Mouse (Mus musculus) liver, embryonic 14.5 days (tissue): ENCODE measurements around the gene Mtrex. TPM values are rescaled to one million over a fixed set of nuclear protein-coding genes. Genes with fewer than 3 reads are reported as not detected.

Experiments used
- ATAC-seq: fragments of 200-750 bp; cut with Nextera tagmentation; 2 replicates; pipeline ENCODE4 v1.8.0; 2017; ENCODE audit warnings: moderate number of reproducible peaks, mild to moderate bottlenecking, moderate library complexity; ENCODE audit not compliant: insufficient read depth
- DNase-seq, 3 experiments: peaks; one replicate each; pipeline ENCODE4 v3.0.0-alpha.2; 2012 to 2013; ENCODE audit warnings: low read depth in 3 of 3, low spot score in 3 of 3
- H3K27ac ChIP-seq: fragments of 300-500 bp; sonication (generic); 2 replicates; pipeline ENCODE4 v1.5.1; 2014; ENCODE audit warnings: moderate library complexity, mild to moderate bottlenecking, control low read depth, inconsistent platforms
- H3K27me3 ChIP-seq: fragments of 300-500 bp; sonication (generic); 2 replicates; pipeline ENCODE4 v1.6.1; 2014; ENCODE audit warnings: mild to moderate bottlenecking, low read length, moderate library complexity; ENCODE audit not compliant: control insufficient read depth, insufficient read depth
- H3K36me3 ChIP-seq: fragments of 300-500 bp; sonication (generic); replicated peaks from 2 replicates; pipeline ENCODE4 v1.6.1; 2014; ENCODE audit warnings: low read depth; ENCODE audit not compliant: control insufficient read depth, insufficient read depth
- H3K4me1 ChIP-seq, 2 experiments: fragments of 200-500 bp in 1 of 2; fragments of 300-500 bp in 1 of 2; sonication (generic) in 1 of 2; replicated peaks; 2 replicates each; pipeline ENCODE4 v1.6.1; 2012 to 2014; ENCODE audit warnings: antibody characterized with exemption in 1 of 2, inconsistent platforms in 1 of 2, low read length in 1 of 2; ENCODE audit not compliant: control insufficient read depth in 2 of 2, insufficient read depth in 2 of 2
- H3K4me2 ChIP-seq: fragments of 300-500 bp; sonication (generic); 2 replicates; pipeline ENCODE4 v1.6.1; 2014; ENCODE audit warnings: low read depth, mild to moderate bottlenecking, control low read depth, moderate library complexity
- H3K4me3 ChIP-seq, 2 experiments: fragments of 200-500 bp in 1 of 2; fragments of 300-500 bp in 1 of 2; sonication (generic) in 1 of 2; 2 replicates each; pipeline ENCODE4 v1.5.1; 2012 to 2014; ENCODE audit warnings: low read depth in 2 of 2, low read length in 2 of 2, mild to moderate bottlenecking in 2 of 2, control low read depth in 1 of 2, inconsistent platforms in 1 of 2, moderate library complexity in 1 of 2; ENCODE audit not compliant: insufficient read depth in 1 of 2
- H3K9ac ChIP-seq: fragments of 300-500 bp; sonication (generic); replicated peaks from 2 replicates; pipeline ENCODE4 v1.6.1; 2014; ENCODE audit warnings: mild to moderate bottlenecking, control low read depth, moderate library complexity
- H3K9me3 ChIP-seq: fragments of 300-500 bp; sonication (generic); 2 replicates; pipeline ENCODE4 v1.6.1; 2016; ENCODE audit warnings: low read length, mixed read lengths; ENCODE audit not compliant: control insufficient read depth
- CTCF ChIP-seq: IDR thresholded peaks from 2 replicates; pipeline ENCODE4 v1.5.1; 2016; ENCODE audit warnings: antibody characterized with exemption, low read depth, control low read depth
- EP300 ChIP-seq: IDR thresholded peaks from 2 replicates; pipeline ENCODE4 v1.6.1; 2016; ENCODE audit warnings: antibody characterized with exemption, low read depth
- WGBS: fragments of 180-500 bp; shearing (Covaris S2); extraction: QIAGEN DNeasy Blood & Tissue Kit; methylation state at CpG from one replicate; pipeline ENCODE4 v1.1.7; 2014; ENCODE audit not compliant: insufficient replicate concordance; 5-methylcytosine and 5-hydroxymethylcytosine counted together
- polyA plus RNA-seq, 2 experiments: library from polyadenylated mRNA; depleted of rRNA in 1 of 2; stranded (reverse) in 1 of 2; unstranded in 1 of 2; fragments of >200 nt; fragmentation: Nextera tagmentation in 1 of 2; extraction: Ambion mirVana in 1 of 2; gene quantifications; 2 replicates each; pipeline versions ENCODE4 v1.2.1 to v1.2.3; 2012 to 2014

The Mtrex gene
- polyA plus RNA-seq, 2 experiments = 18.6 to 37.7 TPM

DNA sequence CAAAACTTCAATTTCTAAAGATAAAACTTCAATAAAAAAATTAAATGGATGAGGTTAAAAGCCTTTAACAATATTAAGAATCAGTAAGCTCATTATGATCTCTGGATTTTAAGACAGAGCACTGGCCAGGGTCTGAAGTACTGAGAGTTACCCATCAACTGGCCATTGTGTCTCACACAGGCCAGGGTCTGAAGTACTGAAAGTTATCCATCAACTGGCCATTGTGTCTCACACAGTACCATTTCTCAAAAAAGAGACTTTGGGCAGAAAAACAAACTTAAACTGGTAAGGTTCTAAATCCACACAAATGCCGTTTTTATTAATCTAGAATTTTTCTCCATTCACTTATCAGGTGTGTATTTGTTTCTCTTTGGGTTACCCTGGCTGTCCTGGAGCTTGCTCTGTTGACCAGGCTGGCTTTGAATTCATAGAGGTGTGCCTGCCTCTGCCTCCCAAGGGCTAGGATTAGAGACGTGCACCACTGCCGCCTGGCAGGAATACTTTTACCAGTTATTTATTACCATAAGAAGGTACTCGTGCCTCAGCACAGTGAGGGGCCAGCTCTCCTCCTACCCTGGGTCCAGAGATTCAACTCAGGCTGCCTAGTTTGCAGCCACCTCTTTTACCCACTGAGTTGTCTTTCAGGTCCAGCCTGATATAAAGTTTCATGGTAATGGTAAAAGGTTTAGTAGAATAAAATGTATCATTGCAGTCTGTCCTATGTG is 7.9 kb downstream of the Mtrex start:
- Histone ChIP-seq H3K4me3 (no peak overlapping the region), H3K4me2 (no peak overlapping the region), H3K9ac (no peak overlapping the region), H3K9me3 (no peaks in the 10 kb centered on the region), H3K36me3 (peaks cover 23% of the 10 kb centered on the region), H3K27me3 (no peaks in the 10 kb centered on the region), H3K27ac (no peak overlapping the region), H3K4me1 (no peaks in the 10 kb centered on the region)
- 79% methylated on average over 4 of the region's 4 CpGs for WGBS
- DNase-seq = no peak
- TF ChIP-seq CTCF = no peak
- TF ChIP-seq EP300 = no peak
- ATAC-seq = no peak

DNA sequence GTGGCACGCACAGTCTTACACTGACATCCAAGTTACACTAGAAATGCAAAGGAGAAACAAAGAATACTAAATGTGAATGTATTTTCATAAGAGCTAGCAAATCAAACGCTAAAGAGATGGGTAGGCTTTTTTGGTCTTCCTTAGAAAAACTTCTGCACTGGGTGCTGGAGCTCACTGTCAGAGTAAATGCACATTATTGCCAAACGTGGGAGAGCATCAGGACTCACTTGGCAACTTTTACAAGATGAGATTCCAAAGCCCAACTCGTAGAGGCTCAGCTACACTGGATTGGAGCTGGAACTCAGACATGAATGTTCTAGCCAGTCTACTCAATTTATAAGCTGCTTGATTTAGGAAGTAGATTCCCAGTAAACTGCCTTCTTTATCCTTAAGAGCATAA is 16.8 kb downstream of the Mtrex start:
- Histone ChIP-seq H3K4me2 (no peak overlapping the region), H3K4me1 (no peaks in the 10 kb centered on the region), H3K36me3 (peaks cover 38% of the 10 kb centered on the region), H3K9ac (no peak overlapping the region), H3K27me3 (no peaks in the 10 kb centered on the region), H3K4me3 (no peak overlapping the region), H3K27ac (no peak overlapping the region), H3K9me3 (no peaks in the 10 kb centered on the region)
- 83% methylated on average over 4 of the region's 4 CpGs for WGBS
- TF ChIP-seq EP300 (no peak), CTCF (no peak)
- DNase-seq (no peak), ATAC-seq (no peak)

DNA sequence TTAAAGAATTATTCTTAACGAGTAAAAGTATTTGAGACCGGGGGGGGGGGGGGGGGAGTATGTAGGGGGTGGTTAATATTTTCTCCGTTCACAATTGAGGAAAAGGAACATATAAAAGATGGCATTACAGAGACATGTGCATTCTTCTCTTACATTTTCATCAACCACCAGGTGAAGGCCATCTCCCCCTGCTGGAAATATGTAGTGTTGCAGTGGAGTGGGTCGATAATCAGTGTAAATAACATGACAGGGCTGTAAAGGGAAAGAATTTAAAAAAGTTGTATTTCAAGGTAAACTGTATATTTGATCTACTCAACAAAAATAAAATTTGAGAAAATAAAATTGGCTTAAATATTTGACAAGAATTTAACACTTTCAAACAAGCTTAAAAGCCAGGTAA is 17.5 kb downstream of the Mtrex start:
- Histone ChIP-seq H3K36me3 (peaks cover 43% of the 10 kb centered on the region), H3K27ac (no peak overlapping the region)

DNA sequence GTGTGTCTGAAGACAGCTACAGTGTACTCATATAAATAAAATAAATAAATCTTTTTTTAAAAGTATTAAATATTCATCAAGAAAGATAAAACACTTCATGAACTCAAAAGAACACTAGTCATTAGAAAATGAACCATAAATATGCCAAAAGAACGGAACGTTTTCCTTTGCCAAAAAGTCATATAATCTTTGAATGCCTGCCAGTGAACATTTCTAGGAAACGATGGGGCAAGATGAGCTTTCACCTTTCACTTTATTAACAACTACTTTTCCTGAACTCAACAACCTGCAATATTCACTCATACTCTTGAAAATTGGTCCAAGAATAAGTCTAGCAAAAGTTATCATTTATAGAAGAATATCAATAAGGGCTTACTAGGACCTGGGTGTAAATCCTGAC is 25.0 kb downstream of the Mtrex start:
- Histone ChIP-seq H3K9ac (no peak overlapping the region), H3K9me3 (no peaks in the 10 kb centered on the region), H3K4me1 (no peaks in the 10 kb centered on the region), H3K36me3 (peaks cover 59% of the 10 kb centered on the region), H3K4me3 (no peak overlapping the region), H3K27ac (no peak overlapping the region), H3K27me3 (no peaks in the 10 kb centered on the region), H3K4me2 (no peak overlapping the region)
- DNase-seq = no peak
- 85% methylated on average over 3 of the region's 3 CpGs for WGBS
- TF ChIP-seq CTCF (no peak), EP300 (no peak)
- no peak for ATAC-seq

More for the DNA sequence above, 17.5 kb downstream of the Mtrex start:
- no peaks in the 10 kb centered on the region for H3K9me3 ChIP-seq
- H3K4me3 ChIP-seq = no peak overlapping the region
- H3K9ac ChIP-seq = no peak overlapping the region
- no peak overlapping the region for H3K4me2 ChIP-seq
- 54% methylated on average over 4 of the region's 4 CpGs for WGBS
- TF ChIP-seq EP300 (no peak), CTCF (peak; percentile 81)
- ATAC-seq = no peak
- no peaks in the 10 kb centered on the region for H3K27me3 ChIP-seq
- peak in 1 of 3 experiments; percentile 36 for DNase-seq
- H3K4me1 ChIP-seq = no peaks in the 10 kb centered on the region

- no peak overlapping the region for H3K4me2 ChIP-seq
- no peaks in the 10 kb centered on the region for H3K27me3 ChIP-seq
- no peak overlapping the region for H3K27ac ChIP-seq
- peaks cover 64% of the 10 kb centered on the region for H3K36me3 ChIP-seq
- DNase-seq (no peak), ATAC-seq (no peak)
- TF ChIP-seq EP300 (no peak), CTCF (no peak)
- H3K4me3 ChIP-seq = no peak overlapping the region
- no peaks in the 10 kb centered on the region for H3K9me3 ChIP-seq
- no peak overlapping the region for H3K9ac ChIP-seq
- H3K4me1 ChIP-seq = no peaks in the 10 kb centered on the region
- WGBS = 84% methylated on average over 12 of the region's 12 CpGs
Observed at GRCm38 (mm10) chr13:112887234-112887633, 40.0 kb downstream of the Mtrex start.
